Mouse (Mus musculus): ENCODE measurements around the gene Klhl29.

Gene Klhl29

GRCm38 (mm10) chr12:5191206-5191605 is 184.3 kb downstream of the Klhl29 start:
- in situ Hi-C loops (cut with MboI; ENCODE audit: unreplicated experiment in 2 of 2): no loop called here

GRCm38 (mm10) chr12:5189446-5190150 is 185.9 kb downstream of the Klhl29 start:
- in situ Hi-C loops (cut with MboI; ENCODE audit: unreplicated experiment in 2 of 2): no loop called here

DNA sequence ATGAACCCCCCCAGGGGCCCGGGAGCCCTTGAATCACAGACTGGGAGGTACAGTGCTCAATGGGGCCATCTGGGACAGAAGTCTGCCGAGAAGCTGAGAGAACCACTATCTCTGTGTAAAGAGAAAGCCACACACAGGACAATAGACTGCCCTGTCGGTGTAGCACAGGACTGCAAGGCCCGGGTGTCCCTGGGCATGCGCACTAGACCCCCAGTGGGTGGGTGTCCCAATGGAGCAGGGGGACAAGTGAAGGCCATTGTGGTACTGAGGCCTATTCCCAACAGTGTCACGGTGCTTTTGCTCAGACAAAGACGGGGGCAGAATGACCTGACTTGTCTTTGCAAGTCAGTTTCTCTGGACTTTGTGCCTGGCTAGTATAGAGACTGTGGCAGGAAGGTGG is 186.6 kb downstream of the Klhl29 start:
- in situ Hi-C loops (cut with MboI; ENCODE audit: unreplicated experiment in 2 of 2): no loop called here

DNA sequence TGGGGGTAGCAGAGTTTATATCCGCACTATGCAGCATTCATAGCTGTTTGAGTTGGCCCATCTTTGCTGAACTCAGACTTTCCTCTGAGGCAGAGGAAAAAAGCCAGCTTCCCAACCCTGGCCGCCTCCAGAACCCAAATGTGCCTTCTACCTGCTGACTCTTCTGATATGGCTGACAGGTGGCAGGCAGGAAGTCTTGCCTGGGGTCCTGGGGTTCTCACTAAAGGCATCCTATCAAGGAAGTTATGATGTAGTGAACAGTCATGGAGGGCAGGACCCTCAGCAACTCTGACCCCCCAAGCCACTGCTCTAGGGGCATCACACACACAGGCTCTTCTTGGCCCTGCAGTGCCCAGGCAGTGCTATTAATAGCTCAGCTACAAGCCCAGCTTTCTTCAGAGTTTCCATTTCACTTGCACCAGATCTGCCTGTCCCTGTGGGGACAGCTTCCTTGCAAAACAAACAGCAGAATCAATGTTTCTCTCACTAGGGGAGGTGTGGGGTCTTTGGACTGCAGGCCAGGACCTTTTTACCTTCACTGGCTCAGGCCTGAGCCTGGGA is 187.6 kb downstream of the Klhl29 start:
- in situ Hi-C loops (cut with MboI; ENCODE audit: unreplicated experiment in 2 of 2): no loop called here

DNA sequence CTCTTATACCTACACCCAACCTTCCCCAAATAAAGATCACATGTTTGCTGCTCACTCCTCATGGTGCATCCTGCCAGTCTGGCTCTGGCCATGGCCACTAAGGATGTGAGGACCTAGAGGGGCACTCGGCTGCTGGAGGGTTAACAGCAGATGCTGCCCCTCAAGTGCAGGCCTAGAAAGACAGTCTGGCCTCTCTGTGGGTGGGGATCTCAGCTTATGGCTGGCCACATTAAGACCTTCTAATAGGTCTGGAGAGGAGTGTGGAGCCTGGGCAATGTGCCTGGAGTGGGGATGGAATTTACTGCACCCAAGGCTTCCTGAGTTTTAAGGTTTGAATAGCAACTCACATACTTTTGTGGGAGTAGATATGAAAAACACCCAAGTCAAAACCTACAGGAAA is 188.8 kb downstream of the Klhl29 start:
- in situ Hi-C loops (cut with MboI; ENCODE audit: unreplicated experiment in 2 of 2): no loop called here

- in situ Hi-C loops (cut with MboI; ENCODE audit: unreplicated experiment in 2 of 2): no loop called here
Observed at GRCm38 (mm10) chr12:5185603-5186002, 189.9 kb downstream of the Klhl29 start.

DNA sequence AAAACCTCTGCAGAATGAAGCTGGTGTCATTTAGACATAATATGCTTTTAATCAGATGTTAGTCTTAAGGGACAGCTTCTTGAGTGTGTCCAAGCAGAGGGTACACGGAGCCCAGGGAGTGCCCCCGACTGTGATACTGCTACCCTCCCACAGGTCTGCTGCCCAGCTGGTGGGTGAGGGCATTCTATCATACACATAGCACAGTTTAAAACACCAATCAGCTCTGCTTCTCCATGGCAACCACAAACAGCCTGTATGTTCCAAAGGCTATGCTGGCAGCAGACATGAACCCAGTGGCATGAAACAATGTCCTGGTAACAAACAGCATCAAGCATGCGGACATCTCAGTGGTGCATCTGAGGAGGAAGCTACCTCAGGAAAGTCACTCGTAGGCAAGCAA is 192.9 kb downstream of the Klhl29 start:
- in situ Hi-C loops (cut with MboI; ENCODE audit: unreplicated experiment in 2 of 2): no loop called here

DNA sequence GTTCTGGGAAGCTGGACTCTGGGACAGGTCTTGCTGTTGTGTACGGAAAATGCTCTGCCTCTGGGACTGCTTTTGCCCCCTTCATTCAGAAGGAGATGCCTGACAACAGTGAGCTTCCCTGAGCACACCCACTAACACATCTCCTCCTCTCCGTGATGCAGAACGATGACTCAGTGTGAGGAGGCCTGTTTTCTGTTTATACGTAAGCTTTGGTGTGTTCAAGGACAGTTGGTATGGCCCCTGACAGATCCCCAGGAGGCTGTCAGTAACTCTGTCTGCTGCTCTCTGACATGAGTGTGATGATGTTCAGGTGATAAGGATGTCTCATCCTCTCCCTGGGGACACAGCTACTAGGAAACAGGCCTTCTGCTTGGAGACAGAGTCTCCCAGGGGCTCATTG is 193.3 kb downstream of the Klhl29 start:
- in situ Hi-C loops (cut with MboI; ENCODE audit: unreplicated experiment in 2 of 2): no loop called here

- in situ Hi-C loops (cut with MboI; ENCODE audit: unreplicated experiment in 2 of 2): no loop called here
Observed at GRCm38 (mm10) chr12:5176716-5177341, 198.7 kb downstream of the Klhl29 start.

- in situ Hi-C loops (cut with MboI; ENCODE audit: unreplicated experiment in 2 of 2): no loop called here
Observed at GRCm38 (mm10) chr12:5166141-5166540, 209.3 kb downstream of the Klhl29 start.

DNA sequence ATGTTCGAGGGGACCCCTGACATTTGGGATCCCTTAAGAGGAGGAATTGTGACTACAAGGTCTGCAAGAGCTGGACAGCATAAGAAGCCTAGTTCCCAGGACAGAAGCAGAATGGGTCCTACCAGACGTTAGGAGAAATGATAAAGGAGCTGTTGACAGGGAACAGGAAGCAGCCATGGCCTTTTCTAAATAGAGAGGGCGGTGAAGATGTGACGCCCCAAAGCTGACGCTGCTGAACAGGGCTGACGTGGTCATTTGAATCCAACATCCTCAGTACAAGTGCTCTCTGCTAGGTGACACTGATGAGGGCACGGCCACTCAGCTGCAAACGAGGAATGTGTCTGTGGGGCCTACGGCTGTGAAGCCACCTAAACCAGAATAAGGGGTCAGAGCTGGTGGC is 210.1 kb downstream of the Klhl29 start:
- in situ Hi-C loops (cut with MboI; ENCODE audit: unreplicated experiment in 2 of 2): no loop called here

DNA sequence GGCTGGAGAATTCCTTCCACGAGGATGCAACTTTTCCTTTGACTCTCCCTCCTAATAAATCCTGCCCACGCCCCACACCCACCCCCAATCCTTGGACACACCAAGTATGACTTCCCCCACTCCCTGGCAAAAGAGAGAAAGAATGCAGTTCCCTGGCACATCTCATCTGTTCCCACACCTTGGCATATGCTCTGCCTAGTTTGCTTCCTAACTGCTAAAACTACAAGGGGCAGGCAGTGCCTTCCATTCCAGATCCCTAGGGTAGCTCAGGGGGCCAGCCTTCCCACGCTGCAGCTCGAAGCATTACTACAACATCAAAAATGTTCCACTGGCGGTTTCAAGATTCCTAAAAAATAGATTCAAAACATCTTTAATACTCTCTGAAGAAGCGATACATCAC is 212.8 kb downstream of the Klhl29 start:
- in situ Hi-C loops (cut with MboI; ENCODE audit: unreplicated experiment in 2 of 2): no loop called here

DNA sequence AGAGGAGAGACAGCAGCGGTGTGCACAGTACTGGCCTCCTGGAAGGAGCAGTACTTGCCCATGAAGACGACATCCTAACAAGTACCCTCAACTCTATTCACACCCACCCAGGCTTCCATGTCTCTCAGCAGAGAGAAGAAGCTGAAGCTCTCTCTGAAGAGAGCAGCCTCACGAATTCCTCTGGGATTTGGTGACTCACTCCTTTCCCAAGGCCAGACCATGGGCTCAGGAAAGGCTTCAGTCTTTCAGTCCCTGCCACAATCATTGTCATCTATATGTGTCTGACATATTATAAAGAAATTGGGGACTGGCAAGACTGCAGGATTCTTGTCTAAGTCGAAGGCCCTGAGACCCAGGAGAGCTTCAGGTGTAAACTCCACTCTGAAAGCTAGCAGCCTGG is 213.9 kb downstream of the Klhl29 start:
- in situ Hi-C loops (cut with MboI; ENCODE audit: unreplicated experiment in 2 of 2): no loop called here

GRCm38 (mm10) chr12:5157931-5158481 is 217.5 kb downstream of the Klhl29 start:
- in situ Hi-C loops (cut with MboI; ENCODE audit: unreplicated experiment in 2 of 2): no loop called here

DNA sequence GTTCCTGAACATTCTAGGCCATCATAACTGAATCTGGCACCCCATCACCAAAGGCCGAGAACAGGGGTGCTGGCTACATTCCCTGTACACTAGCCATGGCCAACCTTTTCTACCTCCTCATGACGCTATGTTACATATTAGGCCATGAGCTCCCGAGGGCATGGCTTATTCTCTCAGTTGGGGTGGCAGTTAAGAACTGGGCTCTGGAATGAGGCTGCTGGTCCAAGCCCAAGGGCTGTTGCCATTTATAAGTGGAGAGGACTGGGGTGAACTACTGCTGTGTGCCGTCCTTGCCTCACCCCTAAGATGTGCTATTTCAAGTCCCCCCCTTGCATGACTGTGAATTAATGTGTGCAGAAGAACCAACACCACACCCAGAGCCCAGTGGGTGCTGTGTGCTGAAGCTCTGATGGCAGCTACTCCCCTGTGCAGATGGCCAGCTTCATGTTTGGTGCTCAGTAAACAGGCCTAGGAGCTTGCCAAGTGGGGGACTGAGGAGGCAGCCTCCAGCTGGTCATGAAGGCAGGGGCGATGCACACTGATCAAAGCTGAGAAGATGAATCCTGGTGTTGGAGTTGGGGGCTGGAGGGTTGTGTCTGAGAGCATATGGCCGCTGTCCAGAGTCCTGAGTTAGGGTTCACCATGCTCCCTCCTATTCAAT is 218.3 kb downstream of the Klhl29 start:
- in situ Hi-C loops (cut with MboI; ENCODE audit: unreplicated experiment in 2 of 2): no loop called here

GRCm38 (mm10) chr12:5155177-5155576 is 220.3 kb downstream of the Klhl29 start:
- in situ Hi-C loops (cut with MboI; ENCODE audit: unreplicated experiment in 2 of 2): no loop called here

- in situ Hi-C loops (cut with MboI; ENCODE audit: unreplicated experiment in 2 of 2): no loop called here
Observed at GRCm38 (mm10) chr12:5151859-5152258, 223.6 kb downstream of the Klhl29 start.

- in situ Hi-C loops (cut with MboI; ENCODE audit: unreplicated experiment in 2 of 2): no loop called here
Observed at GRCm38 (mm10) chr12:5147346-5148035, 228.0 kb downstream of the Klhl29 start.

GRCm38 (mm10) chr12:5143903-5144781 is 231.3 kb downstream of the Klhl29 start:
- in situ Hi-C loops (cut with MboI; ENCODE audit: unreplicated experiment in 2 of 2): no loop called here

DNA sequence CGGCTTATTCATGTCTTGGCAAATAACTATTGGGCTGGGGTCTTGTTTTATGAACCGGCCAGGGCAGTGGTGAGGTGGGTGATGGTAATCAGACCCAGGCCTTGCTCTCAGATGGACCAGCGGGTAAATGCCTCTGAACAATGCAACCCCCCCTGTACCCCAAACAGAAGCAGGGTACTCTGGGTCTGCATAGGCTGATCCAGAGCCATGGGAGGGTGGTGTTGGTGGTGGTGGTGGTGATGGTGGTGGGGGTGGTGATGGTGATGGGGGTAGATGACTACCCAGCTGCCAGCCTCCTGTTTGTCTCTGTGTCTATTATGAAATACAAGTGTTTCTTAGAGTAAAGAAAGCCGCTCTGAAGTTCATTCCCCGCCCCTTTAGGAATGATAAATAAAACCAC is 232.3 kb downstream of the Klhl29 start:
- in situ Hi-C loops (cut with MboI; ENCODE audit: unreplicated experiment in 2 of 2): no loop called here
